Mouse (Mus musculus): ENCODE data around the gene Vsig10.

Gene Vsig10

GRCm38 (mm10) chr5:117356365-117357128 is 37.7 kb downstream of the Vsig10 start:
- DNase-seq (ENCODE audit: low spot score), result peak; percentile 4

GRCm38 (mm10) chr5:117357129-117357477 is 38.2 kb downstream of the Vsig10 start, which contains the start of gene Wsb2:
Wsb2 (plus strand) TSS chr5:117357304.
- peak; percentile 74 for DNase-seq (ENCODE audit: low spot score)

DNA sequence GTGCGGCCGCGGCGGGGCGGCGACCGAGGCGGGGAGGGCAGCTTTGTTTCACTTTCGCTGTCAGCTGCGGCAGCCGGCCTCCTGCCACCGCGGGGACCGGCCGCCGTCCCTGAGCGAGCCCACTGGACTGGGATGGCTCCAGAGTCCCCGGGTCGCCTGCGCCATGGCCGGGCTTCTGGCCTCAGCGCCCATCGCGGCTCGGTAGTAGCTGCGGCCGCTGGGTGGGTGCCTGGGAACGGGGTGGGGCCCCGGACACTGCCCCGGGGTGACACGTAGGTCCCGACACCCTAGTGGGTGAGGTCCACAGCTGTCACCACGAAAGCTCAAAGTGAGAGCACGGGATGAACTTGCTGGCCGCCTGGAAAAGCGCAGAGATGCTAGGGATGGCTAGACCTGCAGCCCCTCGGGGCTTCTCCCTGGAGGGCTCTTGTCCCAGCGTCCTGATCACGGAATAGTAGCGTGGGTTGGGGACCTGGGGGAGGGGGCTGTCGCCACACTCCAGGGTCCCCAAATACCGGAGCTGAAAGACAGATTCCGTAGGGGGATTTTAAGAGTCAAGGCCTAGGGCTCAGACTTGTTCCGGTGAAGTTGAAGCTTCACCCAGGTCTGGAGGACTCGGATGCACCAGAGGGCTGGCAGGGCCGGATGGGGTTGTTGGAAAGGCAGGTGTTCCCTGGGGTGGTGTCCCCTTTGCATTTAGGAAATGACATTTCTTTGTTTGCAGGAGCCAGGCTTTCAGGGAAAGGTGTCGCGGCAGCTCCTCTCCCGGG is 38.8 kb downstream of the Vsig10 start:
- DNase-seq (ENCODE audit: low spot score), result peak; percentile 38

DNA sequence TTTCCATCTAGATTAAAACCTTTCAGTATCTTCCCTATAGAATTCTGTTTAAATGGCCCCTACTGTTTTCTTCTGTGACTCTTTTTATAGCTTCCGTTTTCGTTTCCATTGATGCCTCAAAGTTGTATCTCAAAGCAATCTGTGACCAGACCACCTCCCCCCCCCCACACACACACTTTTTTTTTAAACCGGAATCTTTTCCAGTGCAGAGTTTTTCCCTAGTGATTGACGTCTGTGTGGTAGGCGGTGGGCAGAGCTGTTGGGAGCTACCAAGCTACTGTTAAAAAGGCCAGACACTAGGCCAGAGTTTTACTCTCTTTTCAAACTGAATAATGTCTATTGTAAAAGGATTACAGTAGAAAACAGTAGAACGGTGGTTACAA is 39.4 kb downstream of the Vsig10 start:
- DNase-seq (ENCODE audit: low spot score), result no peak

GRCm38 (mm10) chr5:117358725-117359124 is 39.8 kb downstream of the Vsig10 start:
- peak; percentile 70 for DNase-seq (ENCODE audit: low spot score)

DNA sequence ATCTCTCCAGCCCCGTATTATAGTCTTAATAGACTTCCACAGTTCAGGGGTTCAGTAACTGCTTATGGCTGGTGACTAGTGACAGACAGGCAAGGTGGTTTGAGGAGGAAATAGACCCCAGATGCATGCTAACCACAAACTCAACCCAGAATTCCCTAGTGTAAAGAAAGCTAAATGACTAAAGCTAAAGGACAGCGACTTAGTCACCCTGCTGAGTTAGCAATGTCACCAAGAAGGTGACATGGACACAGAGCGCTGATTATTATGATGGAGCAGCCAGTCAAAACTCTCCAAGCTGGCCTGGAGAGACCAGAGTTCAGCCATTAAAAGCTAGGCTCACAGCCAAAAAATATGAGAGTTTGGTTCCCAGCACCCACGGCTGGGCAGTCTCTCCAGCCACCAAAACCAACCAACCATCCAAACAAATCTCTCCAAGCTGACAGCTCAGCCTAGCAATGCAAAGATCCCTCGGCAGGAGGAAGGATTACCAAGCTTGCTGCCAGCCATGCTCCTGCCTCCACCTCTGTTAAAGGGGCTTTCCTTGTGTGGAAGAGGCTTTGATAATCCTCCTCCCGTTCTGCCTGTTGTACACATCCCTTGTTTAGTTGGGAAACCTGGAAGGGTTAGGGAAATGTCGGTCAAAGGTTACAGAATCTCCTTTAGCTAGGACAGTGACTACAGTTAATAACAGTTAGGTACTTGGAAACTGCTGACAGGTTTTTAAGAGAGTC is 40.8 kb downstream of the Vsig10 start:
- DNase-seq (ENCODE audit: low spot score), result no peak

DNA sequence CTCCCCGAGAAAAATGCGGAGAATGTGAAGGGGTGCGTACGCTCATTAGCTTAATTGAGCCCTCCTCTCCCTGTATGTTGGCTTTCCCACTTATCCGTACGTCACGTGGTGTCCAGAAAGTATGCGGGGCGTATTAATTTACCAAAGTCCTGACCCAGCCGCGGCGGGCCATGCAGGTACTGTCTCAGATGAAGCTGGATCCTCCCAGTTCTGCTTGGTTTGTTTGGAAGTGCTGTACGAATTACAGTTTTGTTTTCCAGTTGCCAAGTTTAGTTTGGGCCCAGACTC is 41.3 kb downstream of the Vsig10 start:
- DNase-seq (ENCODE audit: low spot score), result no peak

DNA sequence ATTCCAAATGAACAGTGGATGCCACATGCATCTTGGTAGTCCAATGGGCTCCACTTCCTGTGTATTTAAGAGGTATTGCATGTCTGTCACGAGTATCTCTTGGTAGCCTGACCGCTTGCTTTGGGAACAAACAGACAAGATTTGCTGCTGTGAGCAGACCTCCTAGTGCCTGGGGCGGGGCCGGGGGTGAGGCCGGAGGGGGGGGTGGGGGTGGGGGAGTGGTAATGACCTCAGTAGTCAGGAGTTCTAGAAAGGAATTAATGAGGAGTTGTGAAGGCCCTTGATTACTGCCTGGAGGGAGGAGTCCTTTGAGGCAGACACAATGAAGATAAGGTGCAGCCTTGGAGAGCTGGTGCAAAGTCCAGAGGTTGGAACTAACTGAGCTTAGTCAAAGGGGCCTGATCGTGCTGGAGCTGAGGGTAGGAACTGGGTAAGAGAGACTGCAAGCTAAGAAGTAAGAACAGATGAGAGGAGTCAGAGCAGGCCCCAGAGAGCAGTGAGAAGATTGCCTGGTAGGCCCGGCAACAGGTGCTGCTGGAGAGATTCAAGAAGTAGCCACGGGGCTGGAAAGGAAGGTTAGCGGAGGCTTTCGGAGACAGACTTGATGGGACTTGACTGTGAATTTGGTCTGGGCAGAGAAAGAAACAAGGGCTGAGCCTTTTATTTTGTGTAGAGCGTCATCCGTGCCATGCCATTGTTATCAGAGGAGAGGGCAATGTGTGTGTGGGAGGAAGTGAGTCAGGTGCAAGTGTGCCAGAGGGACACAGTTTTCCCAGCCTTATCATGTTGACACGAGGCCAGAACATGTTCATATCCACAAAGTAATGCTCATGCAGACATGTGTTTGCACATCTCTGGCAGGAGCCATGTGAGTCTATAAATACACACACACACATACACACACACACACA is 42.0 kb downstream of the Vsig10 start:
- no peak for DNase-seq (ENCODE audit: low spot score)

DNA sequence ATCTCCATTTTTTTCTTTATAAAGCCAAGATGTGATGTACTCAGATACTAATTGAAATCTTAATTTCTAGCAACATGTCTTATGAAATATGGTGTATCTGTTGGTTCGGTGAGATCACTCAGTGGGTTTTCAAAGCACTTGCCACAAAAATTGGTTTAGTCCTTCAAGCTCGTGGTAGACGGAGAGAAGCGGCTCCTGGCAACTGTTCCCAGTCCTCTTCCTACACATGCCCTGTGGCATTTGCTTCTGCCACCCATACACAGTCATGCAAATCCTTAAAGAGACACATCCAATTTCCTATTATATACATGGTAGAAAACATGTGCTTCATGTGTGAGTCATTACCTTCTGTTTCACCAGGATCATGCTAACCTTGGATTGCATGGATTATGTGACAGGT is 42.7 kb downstream of the Vsig10 start:
- DNase-seq (ENCODE audit: low spot score), result no peak

GRCm38 (mm10) chr5:117363066-117363782 is 44.3 kb downstream of the Vsig10 start:
- DNase-seq (ENCODE audit: low spot score), result no peak

GRCm38 (mm10) chr5:117364821-117365220 is 45.9 kb downstream of the Vsig10 start:
- DNase-seq (ENCODE audit: low spot score), result no peak

DNA sequence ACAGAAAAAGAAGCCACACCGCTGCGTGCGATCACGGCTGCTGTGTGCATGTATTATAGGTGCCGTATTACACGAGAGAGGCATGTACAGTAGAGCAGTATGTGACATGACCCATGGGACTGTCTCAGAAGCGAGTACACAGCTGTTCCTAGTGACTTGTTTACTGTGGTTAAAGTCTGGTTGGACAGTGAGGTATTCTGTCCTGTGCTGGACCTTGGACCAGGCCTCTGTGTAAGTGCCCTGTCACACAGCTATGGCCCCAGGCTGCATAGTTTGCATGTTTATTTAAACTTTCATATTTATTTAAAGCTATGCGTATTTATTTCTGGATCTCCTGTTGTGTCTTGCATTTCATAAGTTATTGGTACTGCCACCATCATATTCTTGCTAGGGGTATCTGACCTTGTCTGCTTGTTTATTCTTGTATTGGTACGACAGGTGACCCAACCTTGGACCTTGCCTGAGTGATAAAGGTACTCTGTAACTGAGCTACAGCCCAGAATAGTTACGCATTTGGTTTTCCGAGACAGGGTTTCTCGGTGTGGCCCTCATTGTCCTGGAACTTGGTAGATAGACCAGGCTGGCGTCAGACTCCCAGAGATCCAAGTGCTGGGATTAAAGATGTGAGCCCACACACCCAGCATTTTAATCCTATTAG is 47.1 kb downstream of the Vsig10 start:
- no peak for DNase-seq (ENCODE audit: low spot score)

- DNase-seq (ENCODE audit: low spot score), result no peak
Observed at GRCm38 (mm10) chr5:117367206-117367605, 48.3 kb downstream of the Vsig10 start.

DNA sequence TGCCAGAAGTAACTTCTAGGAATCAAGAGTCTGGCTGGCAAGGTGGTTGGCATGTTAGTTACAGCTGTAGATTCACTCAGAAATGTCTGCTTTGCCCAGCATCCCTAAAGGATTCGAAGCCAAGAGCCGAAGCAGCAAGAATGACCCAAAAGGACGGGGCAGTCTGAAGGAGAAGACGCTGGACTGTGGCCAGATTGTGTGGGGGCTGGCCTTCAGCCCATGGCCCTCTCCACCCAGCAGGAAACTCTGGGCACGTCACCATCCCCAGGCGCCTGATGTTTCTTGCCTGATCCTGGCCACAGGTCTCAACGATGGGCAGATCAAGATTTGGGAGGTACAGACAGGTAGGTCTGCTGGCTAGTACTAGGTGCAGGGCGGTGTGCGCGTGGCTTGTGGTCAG is 51.7 kb downstream of the Vsig10 start:
- no peak for DNase-seq (ENCODE audit: low spot score)

- no peak for DNase-seq (ENCODE audit: low spot score)
Observed at GRCm38 (mm10) chr5:117373418-117373817, 54.5 kb downstream of the Vsig10 start.

DNA sequence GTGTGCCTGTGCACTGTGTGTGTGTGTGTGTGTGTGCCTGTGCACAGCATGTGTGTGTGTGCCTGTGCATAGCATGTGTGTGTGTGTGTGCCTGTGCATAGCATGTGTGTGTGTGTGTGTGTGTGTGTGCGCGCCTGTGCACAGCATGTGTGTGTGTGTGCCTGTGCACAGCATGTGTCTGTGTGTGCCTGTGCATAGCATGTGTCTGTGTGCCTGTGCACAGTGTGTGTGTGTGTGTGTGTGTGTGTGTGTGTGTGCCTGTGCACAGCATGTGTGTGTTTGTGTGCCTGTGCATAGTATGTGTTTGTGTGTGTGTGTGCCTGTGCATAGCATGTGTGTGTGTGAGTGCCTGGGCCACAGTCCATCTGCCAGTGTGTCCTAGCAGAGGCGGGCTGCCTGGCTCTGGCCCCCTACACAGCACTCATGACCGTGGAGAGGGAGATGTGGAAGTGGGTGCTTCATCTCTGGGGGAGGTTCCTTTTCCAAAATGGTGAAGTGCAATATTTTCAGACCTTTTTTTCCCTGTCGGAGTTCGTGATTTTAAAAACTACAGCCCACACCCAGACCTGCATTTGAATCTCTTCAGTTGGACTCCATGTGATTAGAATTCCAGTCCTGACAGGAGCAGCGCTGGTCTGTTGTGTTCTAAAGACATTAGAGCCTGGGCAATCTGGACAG is 55.6 kb downstream of the Vsig10 start:
- DNase-seq (ENCODE audit: low spot score), result no peak

DNA sequence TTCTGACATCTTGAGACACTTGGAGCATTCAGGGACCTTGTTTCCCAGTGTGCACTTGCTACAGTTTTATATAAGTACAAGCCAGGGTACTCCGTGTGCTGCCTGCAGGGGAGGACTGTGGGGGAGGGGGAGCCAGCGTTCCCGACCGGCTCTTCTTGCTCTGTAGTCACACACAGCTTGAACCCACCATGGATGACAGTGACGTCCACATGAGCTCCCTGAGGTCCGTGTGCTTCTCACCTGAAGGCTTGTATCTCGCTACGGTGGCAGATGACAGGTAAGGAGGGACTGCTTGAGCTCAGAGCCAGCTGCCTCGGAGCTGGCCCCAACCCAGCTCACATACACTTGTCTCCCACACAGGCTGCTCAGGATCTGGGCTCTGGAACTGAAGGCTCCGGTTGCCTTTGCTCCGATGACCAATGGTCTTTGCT is 57.5 kb downstream of the Vsig10 start:
- DNase-seq (ENCODE audit: low spot score), result no peak

- DNase-seq (ENCODE audit: low spot score), result peak; percentile 53
Observed at GRCm38 (mm10) chr5:117377731-117378130, 58.8 kb downstream of the Vsig10 start.

DNA sequence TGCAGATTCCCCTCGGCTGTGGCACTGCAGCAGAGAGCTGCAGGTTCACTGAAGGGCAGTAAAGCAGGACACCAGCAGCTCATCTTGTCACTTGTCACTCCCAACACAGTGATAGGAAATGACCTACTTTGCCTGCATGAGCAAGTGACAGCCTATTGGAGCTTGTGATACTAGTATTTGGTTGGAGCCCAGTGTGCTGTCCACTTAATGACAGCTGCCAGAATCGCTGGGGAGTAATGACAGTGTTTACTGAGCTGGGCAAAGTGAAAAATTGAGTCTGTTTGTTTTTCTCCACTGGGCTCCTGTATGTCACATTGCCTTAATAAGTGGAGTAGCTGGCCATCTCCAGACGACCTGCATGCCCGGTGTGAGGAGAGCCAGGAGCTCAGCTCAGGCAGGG is 61.3 kb downstream of the Vsig10 start:
- no peak for DNase-seq (ENCODE audit: low spot score)

- DNase-seq (ENCODE audit: low spot score), result no peak
Observed at GRCm38 (mm10) chr5:117381785-117382184, 62.9 kb downstream of the Vsig10 start.

Data from T-cell, adult 2 months (primary cell).